Mouse (Mus musculus) frontal cortex, adult 2 months (tissue): ENCODE results near the gene Klf13. TPM values are rescaled to one million over a fixed set of nuclear protein-coding genes. Genes with fewer than 3 reads are reported as not detected.

ENCODE experiments used
- DNase-seq, 2 experiments: peaks; one replicate each; pipeline ENCODE4 v3.0.0; 2022; ENCODE audit warnings: low spot score in 1 of 2; ENCODE audit errors: extremely low spot score in 1 of 2
- polyA plus RNA-seq: library from polyadenylated mRNA; depleted of rRNA; stranded (reverse); fragments of >200 nt; gene quantifications from 2 replicates; pipeline ENCODE4 v1.2.3, GENCODE M21; 2012

Gene Klf13
- polyA plus RNA-seq, 1 experiment: 57.6 TPM

DNA sequence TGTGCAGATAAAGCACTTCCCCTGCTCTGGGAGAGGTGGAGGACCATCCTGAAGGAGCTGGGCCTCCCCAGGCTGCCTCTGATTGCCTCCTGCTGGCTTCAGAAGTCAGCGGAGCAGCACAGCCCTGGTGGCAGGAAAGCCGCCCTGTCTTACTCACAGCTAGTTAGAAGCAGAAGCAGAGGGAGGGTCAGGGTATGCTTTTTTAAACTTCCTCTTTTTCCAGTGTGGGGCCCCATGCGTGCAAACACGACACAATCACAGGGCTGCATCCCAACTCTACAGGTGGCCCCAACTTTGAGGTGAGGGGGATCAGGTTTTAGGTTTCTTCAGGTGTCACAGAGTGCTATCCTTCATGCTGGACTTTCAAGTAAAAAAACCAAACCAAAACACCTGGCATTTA lies 27.8 kb downstream of the Klf13 start:
- no peak for DNase-seq

DNA sequence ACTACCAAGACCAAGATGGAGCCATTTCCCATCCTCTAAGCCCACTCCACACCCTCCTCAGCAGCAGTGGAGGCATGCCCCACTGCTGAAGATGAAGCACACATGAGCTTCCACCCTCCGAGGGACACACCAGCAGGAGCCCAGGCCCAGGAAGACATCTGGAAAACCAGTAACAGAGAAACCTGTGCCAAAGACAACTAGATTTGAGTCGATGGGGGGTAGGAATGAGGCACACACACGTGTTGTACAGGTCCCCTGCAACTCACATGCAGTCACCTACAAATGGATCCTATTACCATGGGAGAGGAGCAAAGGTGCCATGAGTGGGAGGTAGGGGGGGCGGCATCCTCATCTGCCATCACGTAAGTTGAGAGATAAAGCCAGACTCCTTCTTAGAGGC lies 28.5 kb downstream of the Klf13 start:
- DNase-seq: no peak

DNA sequence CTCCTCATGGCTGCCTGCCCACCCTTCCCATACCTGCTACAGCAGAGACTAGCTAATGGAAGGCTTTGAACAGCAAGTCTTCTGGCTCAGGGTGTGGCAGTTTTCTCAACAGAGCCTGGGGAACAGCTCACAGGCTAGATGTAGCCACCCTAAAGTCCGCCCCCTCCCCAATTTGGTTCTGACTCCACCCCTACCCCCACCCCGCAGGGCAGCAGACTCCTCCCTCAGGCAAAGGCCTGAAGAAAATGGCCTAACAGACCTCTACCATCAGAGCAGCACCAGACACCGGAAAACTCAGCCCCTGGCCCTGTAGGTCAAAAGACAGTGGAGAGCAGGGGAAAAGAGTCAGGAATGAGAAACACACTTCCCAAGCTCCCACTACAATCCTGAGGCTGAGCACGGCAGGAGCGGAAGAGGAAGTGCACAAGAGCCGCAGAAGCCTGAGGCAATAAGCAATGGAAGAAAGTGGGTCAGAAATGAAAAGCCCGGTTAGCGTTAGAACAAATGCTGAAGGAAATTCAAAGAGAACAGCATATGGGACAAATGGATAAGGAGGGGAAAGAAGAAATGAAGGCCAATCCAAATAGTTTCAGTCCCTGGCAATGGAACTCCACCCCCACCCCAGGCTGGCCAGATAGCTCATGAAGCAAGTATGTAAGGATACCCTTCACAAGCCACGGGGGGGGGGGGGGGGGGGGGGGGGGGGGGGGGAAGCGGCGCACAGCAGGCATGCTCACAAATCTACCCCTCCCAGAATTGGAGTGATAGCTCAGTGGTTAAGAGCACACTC lies 30.0 kb downstream of the Klf13 start:
- no peak for DNase-seq

DNA sequence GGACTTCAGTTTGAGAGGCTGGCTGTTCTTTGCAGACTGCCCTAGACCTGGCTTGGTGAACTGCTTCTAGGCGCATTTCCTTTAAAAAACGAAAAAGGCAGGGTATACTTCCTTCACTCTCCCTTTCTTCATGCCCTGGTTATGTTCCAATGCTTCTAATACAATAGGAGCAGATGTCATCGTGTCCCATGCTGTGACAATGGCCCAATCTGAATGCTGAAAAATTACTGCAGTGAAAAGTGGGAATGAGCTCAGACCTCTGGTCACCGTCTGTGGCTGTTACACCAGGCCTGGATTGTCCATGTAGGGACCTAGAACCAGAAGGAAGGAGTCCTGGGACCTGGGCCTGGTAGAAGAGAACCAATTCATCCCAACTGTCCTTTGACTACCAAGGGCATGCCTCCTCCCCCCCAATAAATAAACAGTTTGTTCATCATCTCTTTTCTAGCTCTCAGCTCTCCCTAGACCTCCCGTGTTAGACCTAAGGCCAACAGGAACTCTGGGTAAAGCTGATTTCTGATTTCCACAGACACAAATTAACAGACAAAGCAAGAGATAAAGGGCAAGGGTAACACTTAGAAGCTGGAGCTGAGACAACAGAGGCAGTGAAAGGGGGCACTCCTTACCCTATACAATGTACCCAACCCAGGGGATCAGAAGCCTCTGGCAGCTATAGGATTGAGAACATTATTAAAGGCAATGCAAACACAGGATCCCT lies 30.8 kb downstream of the Klf13 start:
- DNase-seq: no peak

GRCm38 (mm10) chr7:63905642-63906041 lies 33.1 kb downstream of the Klf13 start:
- DNase-seq: no peak

DNA sequence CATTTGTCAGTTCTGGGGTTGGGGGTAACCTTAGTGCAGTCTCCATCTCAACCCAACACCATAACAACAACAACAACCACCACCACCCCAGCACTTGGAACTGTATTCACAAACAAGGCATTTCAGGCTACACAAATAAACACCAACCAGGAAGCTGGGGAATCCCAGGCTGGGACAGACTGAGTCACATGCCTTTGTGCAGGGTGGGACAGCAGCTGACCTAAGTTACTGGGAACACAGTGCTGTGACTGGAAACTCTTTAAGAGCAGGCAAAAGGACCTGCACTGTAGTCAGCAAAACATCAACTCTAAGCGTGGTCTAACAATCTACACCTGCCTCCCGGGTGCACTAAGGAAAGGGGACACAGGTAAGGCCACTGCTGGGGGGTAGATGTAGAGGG lies 33.5 kb downstream of the Klf13 start:
- DNase-seq: no peak

DNA sequence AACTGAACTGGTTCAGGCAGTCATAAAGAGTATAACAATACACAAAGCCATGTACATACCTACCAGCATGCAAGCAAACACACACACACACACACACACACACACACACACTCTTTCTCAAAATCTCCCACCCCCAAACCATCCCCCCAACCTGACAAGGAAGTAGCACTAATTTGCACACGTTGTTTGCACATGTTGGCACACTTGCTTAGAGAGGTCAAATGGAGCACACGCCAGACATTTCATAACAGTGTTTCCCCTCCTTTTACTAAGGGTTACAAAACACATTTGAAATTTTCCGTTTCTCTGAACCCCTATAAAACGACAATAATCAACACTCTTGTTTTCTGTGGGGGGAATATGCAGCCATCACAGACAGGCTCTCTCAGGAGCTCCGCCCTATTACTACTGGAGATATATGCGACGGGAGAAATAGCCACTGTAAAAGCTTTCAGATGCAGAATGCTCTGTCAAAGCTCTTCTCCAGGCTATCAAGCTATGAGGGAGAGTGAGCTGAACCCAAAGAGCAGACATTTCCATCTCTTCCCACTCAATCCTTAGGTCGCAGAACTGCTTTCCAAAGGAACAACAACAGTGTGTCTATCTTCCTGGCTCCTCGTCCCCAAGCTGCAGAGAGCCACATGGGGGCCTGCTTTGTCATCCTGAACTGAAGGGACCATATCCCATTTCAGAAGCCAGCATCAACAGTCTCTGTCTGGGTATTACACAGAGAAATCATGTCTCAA lies 34.9 kb downstream of the Klf13 start:
- no peak for DNase-seq

DNA sequence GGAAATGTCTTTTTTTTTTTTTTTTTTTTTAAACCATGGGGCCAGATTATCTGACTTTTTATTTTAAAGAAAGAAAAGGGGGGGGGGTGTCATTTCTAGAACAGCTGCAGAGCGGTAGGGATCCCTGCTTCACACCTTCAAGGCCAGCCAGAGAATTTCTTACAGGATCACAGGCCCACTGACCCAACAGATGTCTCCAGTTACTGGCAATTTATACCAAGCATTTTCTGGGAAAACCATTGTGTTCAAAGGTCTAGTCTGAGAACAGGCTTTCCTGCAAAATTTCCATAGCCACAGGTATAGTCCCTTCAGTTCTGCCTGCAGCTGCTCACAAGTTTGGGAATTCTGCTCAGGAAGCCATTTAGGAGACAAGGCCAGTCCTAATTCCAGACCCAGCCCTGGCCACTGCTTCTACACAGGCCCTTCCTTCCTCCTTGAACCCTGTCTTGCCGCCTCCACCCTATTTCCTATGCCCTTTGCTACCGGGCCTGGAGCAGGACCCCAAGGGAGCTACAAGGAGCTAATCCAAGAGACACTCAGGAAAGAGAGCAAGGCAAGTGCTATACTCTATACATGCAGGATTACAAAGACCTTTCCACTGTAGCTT lies 36.0 kb downstream of the Klf13 start:
- DNase-seq: no peak

DNA sequence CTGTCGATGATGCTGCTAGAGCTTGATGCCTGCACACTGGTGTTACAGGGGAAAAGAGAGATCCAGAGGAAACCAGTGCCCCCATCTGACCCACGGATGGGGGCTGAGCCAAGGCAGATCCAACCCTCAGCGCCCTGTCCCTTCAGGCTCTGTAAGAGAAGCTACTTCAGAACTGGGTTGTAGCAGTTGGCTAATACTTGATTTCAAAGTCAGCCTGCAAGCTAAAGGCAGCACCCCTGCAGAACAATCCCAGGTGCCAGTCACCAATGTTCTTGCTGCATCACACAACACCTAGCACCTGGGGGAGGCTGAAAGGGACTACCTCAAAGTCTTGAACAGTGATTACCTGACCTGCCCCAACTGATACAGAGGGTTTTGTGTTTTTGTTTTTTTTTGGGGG lies 36.8 kb downstream of the Klf13 start:
- DNase-seq: no peak

- DNase-seq: no peak
These were observed 37.4 kb downstream of the Klf13 start for GRCm38 (mm10) chr7:63901346-63901745.

DNA sequence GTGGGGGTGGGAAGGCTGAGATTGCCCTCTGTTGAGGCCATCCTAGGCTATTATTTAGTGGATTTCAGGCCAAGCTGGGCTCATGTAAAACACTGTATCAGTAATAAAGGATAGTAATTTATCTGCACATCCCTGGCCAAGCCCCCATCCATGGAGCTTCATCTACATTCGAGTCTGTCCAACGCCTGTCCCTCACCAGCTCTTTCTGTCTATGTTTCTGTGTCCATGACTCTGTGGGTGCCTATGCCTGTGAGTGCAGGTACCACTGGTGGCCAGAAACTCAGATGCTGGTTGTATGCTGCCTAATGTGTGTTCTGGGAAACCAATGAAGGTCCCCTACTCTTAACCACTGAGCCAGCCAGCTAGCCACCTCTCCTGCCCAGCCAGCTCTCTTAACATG lies 38.3 kb downstream of the Klf13 start:
- no peak for DNase-seq

GRCm38 (mm10) chr7:63899925-63900324 lies 38.8 kb downstream of the Klf13 start:
- DNase-seq: no peak

DNA sequence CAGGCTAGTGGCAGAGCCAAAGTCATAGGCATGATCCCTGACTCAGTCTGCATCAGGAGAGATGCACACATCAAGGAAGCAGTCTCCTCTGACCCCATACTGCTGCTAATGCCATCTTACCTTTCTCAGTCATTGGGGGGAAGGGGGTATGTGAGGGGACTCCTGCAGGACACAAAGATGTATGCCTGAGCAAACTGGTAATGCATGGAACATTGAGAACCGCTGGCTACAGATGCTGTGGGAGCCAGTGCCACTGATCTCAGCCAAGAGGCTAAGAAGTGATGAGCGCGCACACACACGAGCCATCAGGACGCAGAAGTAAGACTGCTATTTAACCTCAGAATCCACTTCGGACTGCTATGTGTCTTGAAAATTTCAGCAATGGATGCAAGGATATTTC lies 40.5 kb downstream of the Klf13 start:
- no peak for DNase-seq

DNA sequence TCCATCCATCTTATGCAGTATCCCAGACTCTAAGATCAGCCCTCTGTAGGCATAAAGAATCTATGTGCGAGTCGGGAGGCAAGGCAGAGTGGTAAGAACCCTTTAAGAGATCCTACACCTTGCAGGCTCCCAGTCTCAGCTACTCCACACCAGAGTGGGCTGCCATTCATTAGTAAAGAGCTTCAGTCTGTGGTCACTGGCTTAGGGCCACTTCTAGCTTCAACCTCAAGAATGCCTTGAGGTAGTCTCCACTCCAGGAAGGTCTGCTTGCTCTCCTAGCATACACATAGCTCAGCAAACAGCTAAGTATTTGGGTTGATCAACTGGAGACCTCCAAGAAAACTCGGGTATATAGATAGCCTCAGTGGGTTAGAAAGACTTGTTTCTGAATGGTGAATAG lies 41.1 kb downstream of the Klf13 start:
- DNase-seq: no peak

DNA sequence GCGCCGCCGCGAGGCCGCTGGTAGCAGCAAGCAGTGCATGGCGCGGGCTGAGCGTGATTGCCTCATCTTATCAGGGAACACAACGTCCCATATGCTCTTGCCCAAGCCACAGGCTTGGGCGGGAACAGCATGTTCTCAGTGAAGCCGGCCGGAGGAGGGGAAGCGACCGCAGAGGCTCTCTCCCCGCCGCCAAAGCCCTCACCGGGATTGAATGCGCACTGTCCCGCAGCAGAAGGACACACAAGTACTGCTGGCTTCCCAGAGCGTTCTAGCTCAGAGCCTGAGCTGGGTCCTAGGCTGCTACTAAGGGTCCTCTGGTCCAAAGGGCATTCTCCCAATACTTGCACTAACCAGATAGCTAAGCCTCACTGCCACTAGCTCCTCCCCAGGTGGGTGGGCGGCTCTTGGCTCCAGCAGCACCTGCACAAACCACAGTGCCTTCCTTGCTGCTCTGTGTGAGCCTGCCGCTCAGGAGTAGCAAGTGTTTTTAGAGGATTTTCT lies 41.7 kb downstream of the Klf13 start:
- DNase-seq: peak; percentile 90 to 91

DNA sequence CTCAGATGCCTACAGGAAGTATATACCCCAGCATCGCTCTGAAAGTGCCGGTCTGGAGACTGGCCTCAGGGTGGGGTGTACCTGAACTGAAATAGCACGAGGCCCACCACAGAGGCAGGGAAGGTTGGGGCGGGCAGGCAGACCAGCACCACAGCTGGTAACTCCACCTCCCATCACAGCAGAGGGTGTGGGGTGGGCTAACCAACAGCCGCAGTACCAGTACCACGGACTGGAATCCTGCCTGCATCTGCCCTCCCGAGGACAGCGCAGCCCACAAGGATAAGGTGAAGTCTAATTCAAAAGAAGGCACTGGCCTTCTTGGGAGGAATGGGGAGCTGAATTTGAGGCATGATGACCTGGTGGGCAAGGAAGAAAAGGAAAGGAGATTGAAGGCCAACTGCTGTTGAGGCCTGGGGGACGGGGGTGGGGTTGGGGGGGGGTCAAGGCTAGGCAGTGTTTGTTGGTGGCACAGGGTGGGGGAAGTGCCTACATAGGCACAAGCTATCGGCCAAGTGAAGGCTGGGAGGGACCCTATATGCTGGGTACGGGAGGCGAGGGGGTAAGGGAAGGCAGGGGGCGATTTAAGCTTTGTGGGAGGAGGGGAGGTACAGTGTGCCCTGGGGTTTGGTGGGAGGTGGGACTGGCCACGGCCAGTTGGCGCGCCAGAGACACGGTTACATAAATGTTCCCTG lies 42.3 kb downstream of the Klf13 start:
- no peak for DNase-seq

DNA sequence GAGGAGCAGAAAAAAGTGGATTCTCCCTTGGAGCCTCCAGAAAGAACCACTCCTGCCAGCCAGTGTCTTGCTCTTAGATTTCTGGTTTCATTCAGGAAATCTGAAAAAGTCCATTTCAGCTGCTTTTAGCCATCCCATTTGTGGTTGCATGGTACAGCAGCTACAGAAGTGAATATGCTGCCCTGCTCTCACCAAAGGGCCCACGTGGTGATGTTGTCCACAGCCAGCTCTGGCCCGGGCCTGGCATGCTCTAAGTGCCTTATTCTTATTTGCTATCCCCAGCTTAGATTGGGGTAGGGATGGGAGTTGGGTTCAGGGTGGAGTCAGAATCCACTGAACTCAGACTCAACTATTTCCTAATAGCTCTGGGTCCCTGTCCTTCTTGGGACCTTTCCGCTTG lies 43.5 kb downstream of the Klf13 start:
- DNase-seq: no peak

DNA sequence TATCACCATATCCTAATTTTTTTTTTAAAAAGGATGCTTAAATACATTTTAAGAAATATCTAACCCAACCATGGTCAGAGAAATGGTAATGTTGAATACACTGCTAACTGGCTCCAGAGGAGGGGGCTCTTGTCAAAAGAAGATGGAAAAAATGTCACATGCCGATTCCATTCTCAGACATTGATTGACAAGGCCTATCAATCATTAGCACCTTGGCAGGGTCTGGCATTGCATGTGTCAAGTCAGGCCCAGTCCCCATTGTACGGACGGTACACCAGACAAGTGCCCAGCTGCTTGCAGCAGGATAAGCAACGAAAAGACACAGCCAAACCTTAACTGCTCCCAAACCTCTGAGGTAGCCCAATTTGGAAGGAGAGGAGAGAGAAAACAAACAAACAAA lies 44.1 kb downstream of the Klf13 start:
- no peak for DNase-seq

DNA sequence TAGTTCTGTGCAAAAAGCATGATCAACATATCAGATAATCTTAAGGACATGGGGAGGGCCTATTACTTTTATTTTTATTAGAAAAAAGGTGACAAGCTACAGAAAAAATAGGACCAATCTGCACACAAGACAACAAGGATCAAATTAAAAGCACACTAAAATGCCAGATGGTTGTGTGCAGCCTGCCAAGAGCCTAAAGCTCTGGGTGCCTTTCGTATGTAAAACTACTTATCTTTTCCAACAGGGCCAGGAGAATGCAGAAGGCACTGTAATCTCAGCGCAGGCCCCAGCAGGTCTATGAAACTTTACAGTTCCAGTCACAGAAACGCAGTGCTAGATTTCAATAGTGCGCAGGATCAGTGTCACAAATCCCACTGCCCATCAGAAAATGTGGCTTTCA lies 45.0 kb downstream of the Klf13 start:
- DNase-seq: no peak

- no peak for DNase-seq
These were observed 45.5 kb downstream of the Klf13 start for GRCm38 (mm10) chr7:63893201-63893600.
